Comparison of ENCODE assay signal across 21 mouse cellular contexts in genomic region chr10:8009855-8010254, GRCm38 (mm10). TPM values are rescaled to one million over a fixed set of nuclear protein-coding genes. Genes with fewer than 3 reads are reported as not detected.
DNase-seq lines count a peak whose midpoint lies in the region; ATAC-seq lines count a peak whose summit lies in the region.
"Had no signal": no experiment of that assay in that cellular context is flagged by ENCODE, and none has a peak within 500 bp of the region (broad histone marks: within the 10 kb centered on the region; RNA-seq: fewer than 3 reads in every experiment).

No protein-coding gene starts in this region.

- ATAC-seq in liver, embryonic 16.5 days (ENCODE audit: low read depth): peak; percentile 35; the same call in 1 of the 2 replicates
- ATAC-seq in megakaryocyte progenitor cell, adult 5-6 weeks (replicated peaks; ENCODE audit: poor library complexity): peak; percentile 58
- ATAC-seq: midbrain, embryonic 13.5 days; Patski had no signal

- no peaks in the 10 kb centered on the region for H3K27me3 ChIP-seq in liver, embryonic 16.5 days (ENCODE audit: control insufficient read depth, insufficient read depth, low read depth, low read length)
- H3K27me3 ChIP-seq: forebrain, embryonic 12.5 days; heart, embryonic 15.5 days; liver, embryonic 15.5 days; midbrain, embryonic 13.5 days had no signal

- DNase-seq in liver (no peak), adipocyte (ENCODE audit: low spot score) (no peak)
- peak; percentile 32 to 36 for DNase-seq in B cell, adult 2 months
- DNase-seq in brain, adult 2 months (ENCODE audit: low read depth, low spot score): peak; percentile 15
- no peak for DNase-seq in frontal cortex, adult 2 months (ENCODE audit: extremely low spot score in 1 of 2, low spot score in 1 of 2)
- DNase-seq: adrenal gland, postnatal 14 days; cerebellum, adult 11-12 months; kidney, adult 8-10 months; kidney, postnatal 25 days; lung, postnatal 14 days; retina, postnatal 1 day; thymus, postnatal 25 days had no signal

- WGBS in liver, embryonic 16.5 days (ENCODE audit: insufficient replicate concordance): 41% methylated on average over 1 of the region's 1 CpGs

- H3K36me3 ChIP-seq in liver, embryonic 16.5 days (ENCODE audit: control insufficient read depth, insufficient read depth): no peaks in the 10 kb centered on the region
- H3K36me3 ChIP-seq: embryonic facial prominence, embryonic 10.5 days; forebrain, embryonic 12.5 days; heart, embryonic 15.5 days; liver, embryonic 15.5 days; midbrain, embryonic 13.5 days had no signal

- no peak overlapping the region for H3K27ac ChIP-seq in liver, embryonic 16.5 days (ENCODE audit: low read length)
- H3K27ac ChIP-seq: embryonic facial prominence, embryonic 10.5 days; forebrain, embryonic 12.5 days; heart, embryonic 15.5 days; liver, embryonic 15.5 days; midbrain, embryonic 13.5 days had no signal

- H3K9ac ChIP-seq in liver, embryonic 16.5 days (ENCODE audit: low read depth, low read length): no peak overlapping the region
- H3K9ac ChIP-seq: forebrain, embryonic 12.5 days; heart, embryonic 15.5 days; liver, embryonic 15.5 days; midbrain, embryonic 13.5 days had no signal

- no peaks in the 10 kb centered on the region for H3K9me3 ChIP-seq in liver, embryonic 16.5 days (replicated peaks; ENCODE audit: control insufficient read depth, low read length)
- H3K9me3 ChIP-seq: embryonic facial prominence, embryonic 10.5 days; forebrain, embryonic 12.5 days; heart, embryonic 15.5 days; liver, embryonic 15.5 days; midbrain, embryonic 13.5 days had no signal

- H3K4me1 ChIP-seq in liver, embryonic 16.5 days (ENCODE audit: control insufficient read depth, low read depth, low read length): no peaks in the 10 kb centered on the region; the same call in 1 of the 2 replicates
- H3K4me1 ChIP-seq: heart, embryonic 15.5 days had no signal

- no peak overlapping the region for H3K4me2 ChIP-seq in liver, embryonic 16.5 days (ENCODE audit: low read depth, low read length)
- H3K4me2 ChIP-seq: forebrain, embryonic 12.5 days; heart, embryonic 15.5 days; liver, embryonic 15.5 days; midbrain, embryonic 13.5 days had no signal

- no peak overlapping the region for H3K4me3 ChIP-seq in liver, embryonic 16.5 days (ENCODE audit: low read depth, low read length)
- H3K4me3 ChIP-seq: embryonic facial prominence, embryonic 10.5 days; forebrain, embryonic 12.5 days; heart, embryonic 15.5 days; liver, embryonic 15.5 days; midbrain, embryonic 13.5 days; myocyte had no signal

RNA-seq across cellular contexts. Expression of gene Tab2, which starts 53.8 kb away (rescaled TPM):
- 8.3 and 8.4 TPM in 2 replicates for polyA plus RNA-seq in liver, embryonic 16.5 days (2015; fragmentation: Nextera tagmentation; extraction: Ambion mirVana)
- 157 and 200 TPM in 2 replicates for total RNA-seq in megakaryocyte progenitor cell, adult 5-6 weeks (2015)
- total RNA-seq in megakaryocyte progenitor cell, adult 5-6 weeks (2017): 51.8 and 68.7 TPM in 2 replicates
- 39.6 and 43.5 TPM in 2 replicates for polyA plus RNA-seq in frontal cortex, adult 2 months (2012; rRNA removed)

Comparison
In these comparisons a context has a peak if more than half of its experiments do, and no peak if none do; other contexts are left out.
1. DNase-seq: peak in B cell, adult 2 months (2 of 2) and brain, adult 2 months (single experiment); none in liver (single experiment), frontal cortex, adult 2 months (0 of 2) and adipocyte (single experiment).